Mouse (Mus musculus) kidney, adult 2 months (tissue): Measurements from ENCODE around the gene Prdm12. TPM values are rescaled to one million over a fixed set of nuclear protein-coding genes. Genes with fewer than 3 reads are reported as not detected.
A peak's percentile ranks its signal among the peaks of the same experiment; 100 is the strongest.

Source experiments
- DNase-seq: peaks from one replicate; pipeline ENCODE4 v3.0.0; 2021
- H3K27ac ChIP-seq: fragments of 200-500 bp; 2 replicates; pipeline ENCODE4 v1.5.1; 2012; ENCODE audit warnings: low read depth, low read length, control low read depth, inconsistent platforms; ENCODE audit not compliant: insufficient read depth
- H3K27me3 ChIP-seq: fragments of 200-500 bp; replicated peaks from 2 replicates; pipeline ENCODE4 v1.6.1; 2012; ENCODE audit warnings: mild to moderate bottlenecking, moderate library complexity, low read length, inconsistent platforms; ENCODE audit not compliant: control insufficient read depth, insufficient read depth
- H3K36me3 ChIP-seq: fragments of 200-500 bp; 2 replicates; pipeline ENCODE4 v1.6.1; 2012; ENCODE audit warnings: mild to moderate bottlenecking, moderate library complexity, low read length, inconsistent platforms; ENCODE audit not compliant: control insufficient read depth, insufficient read depth
- H3K4me1 ChIP-seq: fragments of 200-500 bp; 2 replicates; pipeline ENCODE4 v1.6.1; 2011; ENCODE audit warnings: low read length; ENCODE audit not compliant: control insufficient read depth, insufficient read depth
- H3K4me3 ChIP-seq: fragments of 200-500 bp; 2 replicates; pipeline ENCODE4 v1.5.1; 2011; ENCODE audit warnings: mild to moderate bottlenecking, low read depth, low read length, control low read depth; ENCODE audit not compliant: insufficient read depth
- CTCF ChIP-seq: fragments of 200-500 bp; conservative IDR thresholded peaks from 2 replicates; pipeline ENCODE4 v1.5.1; 2011; ENCODE audit warnings: low read depth, mild to moderate bottlenecking, control low read depth, low read length, moderate library complexity, mixed read lengths; ENCODE audit not compliant: insufficient read depth, insufficient read length
- POLR2A ChIP-seq: fragments of 200-500 bp; IDR thresholded peaks from one replicate; pipeline ENCODE4 v1.6.1; 2011; ENCODE audit warnings: low read depth, low read length, control low read depth
- WGBS: fragments of 180-500 bp; shearing (Covaris S2); methylation state at CpG from one replicate; pipeline ENCODE4 v1.1.7; 2018; 5-methylcytosine and 5-hydroxymethylcytosine counted together
- polyA plus RNA-seq: library from polyadenylated mRNA; depleted of rRNA; stranded (reverse); fragments of >200 nt; gene quantifications from 2 replicates; pipeline ENCODE4 v1.2.3, GENCODE M21; 2012; rRNA removed

Gene Prdm12
- polyA plus RNA-seq, 1 experiment: not detected

- under 1% methylated on average over 64 of the region's 64 CpGs for WGBS
- peak; percentile 6 for TF ChIP-seq POLR2A
- TF ChIP-seq CTCF: peak; percentile 44
- Histone ChIP-seq H3K27me3 (no peaks in the 10 kb centered on the region), H3K36me3 (no peaks in the 10 kb centered on the region; the same call in 1 of the 2 replicates), H3K4me1 (peaks cover 11% of the 10 kb centered on the region), H3K27ac (peak within 1 kb of the TSS; percentile 74), H3K4me3 (peak within 1 kb of the TSS; percentile 85)
- peak; percentile 99 for DNase-seq
Measured at GRCm38 (mm10) chr2:31688074-31688925, 48.5 kb downstream of the Prdm12 start, which contains the start of gene Abl1. Gene Abl1, plus strand, starts transcription at chr2:31688376.

- Histone ChIP-seq H3K4me3 (peak overlapping the region; percentile 85), H3K27ac (peak overlapping the region; percentile 74), H3K36me3 (no peaks in the 10 kb centered on the region; the same call in 1 of the 2 replicates), H3K27me3 (no peaks in the 10 kb centered on the region), H3K4me1 (peaks cover 11% of the 10 kb centered on the region)
- under 1% methylated on average over 12 of the region's 12 CpGs for WGBS
- peak; percentile 52 for DNase-seq
- TF ChIP-seq CTCF (no peak), POLR2A (no peak)
Measured at GRCm38 (mm10) chr2:31689045-31689444, 49.2 kb downstream of the Prdm12 start.

GRCm38 (mm10) chr2:31690063-31690462 is 50.2 kb downstream of the Prdm12 start:
- TF ChIP-seq CTCF (no peak), POLR2A (no peak)
- no peak for DNase-seq
- no peak overlapping the region for H3K27ac ChIP-seq
- peaks cover 11% of the 10 kb centered on the region for H3K4me1 ChIP-seq
- H3K36me3 ChIP-seq: no peaks in the 10 kb centered on the region; the same call in 1 of the 2 replicates
- 41% methylated on average over 3 of the region's 3 CpGs for WGBS
- H3K27me3 ChIP-seq: no peaks in the 10 kb centered on the region
- peak overlapping the region; percentile 85 for H3K4me3 ChIP-seq

- peak; percentile 56 for TF ChIP-seq CTCF
- no peak for TF ChIP-seq POLR2A
- no peaks in the 10 kb centered on the region for H3K27me3 ChIP-seq
- no peaks in the 10 kb centered on the region; the same call in 1 of the 2 replicates for H3K36me3 ChIP-seq
- no peak overlapping the region for H3K27ac ChIP-seq
- H3K4me3 ChIP-seq: no peak overlapping the region
- no peak for DNase-seq
- H3K4me1 ChIP-seq: peaks cover 6% of the 10 kb centered on the region; the same call in 1 of the 2 replicates
Measured at GRCm38 (mm10) chr2:31698209-31698608, 58.4 kb downstream of the Prdm12 start.

GRCm38 (mm10) chr2:31700545-31701446 is 61.0 kb downstream of the Prdm12 start:
- no peak overlapping the region for H3K27ac ChIP-seq
- H3K4me3 ChIP-seq: no peak overlapping the region
- H3K4me1 ChIP-seq: peaks cover 6% of the 10 kb centered on the region; the same call in 1 of the 2 replicates
- H3K27me3 ChIP-seq: no peaks in the 10 kb centered on the region
- peak; percentile 46 for DNase-seq
- H3K36me3 ChIP-seq: no peaks in the 10 kb centered on the region; the same call in 1 of the 2 replicates
- TF ChIP-seq CTCF: no peak
- no peak for TF ChIP-seq POLR2A
- 49% methylated on average over 7 of the region's 7 CpGs for WGBS

GRCm38 (mm10) chr2:31703226-31703625 is 63.4 kb downstream of the Prdm12 start:
- no peak overlapping the region for H3K4me3 ChIP-seq
- no peaks in the 10 kb centered on the region for H3K36me3 ChIP-seq
- DNase-seq: no peak
- TF ChIP-seq CTCF (no peak), POLR2A (no peak)
- H3K4me1 ChIP-seq: peaks cover 6% of the 10 kb centered on the region; the same call in 1 of the 2 replicates
- H3K27ac ChIP-seq: no peak overlapping the region
- no peaks in the 10 kb centered on the region for H3K27me3 ChIP-seq

Other genes with a start within 250 kb of the Prdm12 start
- 2,247 and 2,656 TPM in 2 replicates for gene Ass1, start 169.8 kb upstream of the Prdm12 start, polyA plus RNA-seq
- gene Fubp3, start 67.4 kb upstream of the Prdm12 start, polyA plus RNA-seq: 23.6 and 34.7 TPM in 2 replicates
- gene Exosc2, start 30.7 kb downstream of the Prdm12 start, polyA plus RNA-seq: 9.8 and 11.4 TPM in 2 replicates
- 30.5 and 38.6 TPM in 2 replicates for gene Abl1, start 48.3 kb downstream of the Prdm12 start, polyA plus RNA-seq
- 0.05 and 0.11 TPM in 2 replicates for gene Qrfp, start 170.5 kb downstream of the Prdm12 start, polyA plus RNA-seq
- 0.03 and 0.05 TPM in 2 replicates for gene Fibcd1, start 206.0 kb downstream of the Prdm12 start, polyA plus RNA-seq
- 20.7 and 24.8 TPM in 2 replicates for gene Lamc3, start 247.3 kb downstream of the Prdm12 start, polyA plus RNA-seq